Mouse (Mus musculus): ENCODE measurements around the gene Ccr3.

DNA sequence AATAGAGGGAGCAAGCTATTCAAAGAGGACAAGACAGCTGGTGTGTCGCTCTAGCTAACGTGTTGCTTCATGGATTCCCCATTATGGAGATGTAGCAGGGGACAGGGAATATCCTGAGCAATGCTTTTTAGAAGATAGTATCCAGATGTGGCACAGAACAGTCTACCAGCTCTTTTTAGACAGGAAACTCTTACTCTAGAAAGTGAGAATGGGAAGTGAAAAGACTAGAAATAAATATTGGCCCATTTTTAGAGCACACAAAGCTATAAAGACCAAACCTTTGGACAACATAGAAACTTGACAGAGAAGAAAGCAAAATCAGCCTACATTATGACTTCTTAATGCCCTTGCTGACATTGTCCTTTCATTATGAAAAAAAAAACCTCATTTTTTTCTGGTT lies 46.1 kb upstream of the Ccr3 start:
- TF ChIP-seq POLR2A (IDR thresholded peaks at IDR 0.05; ENCODE audit: low read depth, low read length) (no peak), CTCF (conservative IDR thresholded peaks at IDR 0.05 in 1 of 2, IDR thresholded peaks at IDR 0.05 in 1 of 2; ENCODE audit: low read depth in 2 of 2, low read length in 2 of 2) (no peak), EP300 (IDR thresholded peaks at IDR 0.05; ENCODE audit: low read length) (peak; percentile 97), USF1 (IDR thresholded peaks at IDR 0.05; ENCODE audit: low read depth, low read length) (no peak), NELFE (IDR thresholded peaks at IDR 0.05; ENCODE audit: low read depth, low read length) (no peak), ETS1 (conservative IDR thresholded peaks at IDR 0.05; ENCODE audit: low read depth, low read length) (peak; percentile 90), HCFC1 (IDR thresholded peaks at IDR 0.05; ENCODE audit: low read depth, low read length) (no peak), JUND (conservative IDR thresholded peaks at IDR 0.05; ENCODE audit: low read depth, low read length) (peak; percentile 68)

Measured in CH12.LX (cell line).